Mouse (Mus musculus) stomach, embryonic 14.5 days (tissue): ENCODE results near the gene Zeb2. TPM values are rescaled to one million over a fixed set of nuclear protein-coding genes. Genes with fewer than 3 reads are reported as not detected.

Experiments
- ATAC-seq: fragments of 200-750 bp; cut with Nextera tagmentation; 2 replicates; pipeline ENCODE4 v1.8.0; 2017; ENCODE audit warnings: low read depth, moderate TSS enrichment; ENCODE audit not compliant: insufficient number of reproducible peaks, insufficient read depth, low FRiP score
- H3K27ac ChIP-seq: fragments of 300-500 bp; sonication (generic); 2 replicates; pipeline ENCODE4 v1.5.1; 2014; ENCODE audit warnings: mild to moderate bottlenecking, low read length, moderate library complexity, mixed read lengths
- H3K27me3 ChIP-seq: fragments of 300-500 bp; sonication (generic); 2 replicates; pipeline ENCODE4 v1.6.1; 2014; ENCODE audit warnings: low read length, control low read depth, mixed read lengths; ENCODE audit not compliant: control insufficient read depth, insufficient read depth
- H3K36me3 ChIP-seq: fragments of 300-500 bp; sonication (generic); 2 replicates; pipeline ENCODE4 v1.6.1; 2014; ENCODE audit warnings: mild to moderate bottlenecking, control low read depth, low read length, moderate library complexity, mixed read lengths; ENCODE audit not compliant: control insufficient read depth, insufficient read depth
- H3K4me1 ChIP-seq: fragments of 300-500 bp; sonication (generic); 2 replicates; pipeline ENCODE4 v1.6.1; 2014; ENCODE audit warnings: low read length, control low read depth, mixed read lengths; ENCODE audit not compliant: control insufficient read depth, insufficient read depth
- H3K4me2 ChIP-seq: fragments of 300-500 bp; sonication (generic); replicated peaks from 2 replicates; pipeline ENCODE4 v1.6.1; 2014; ENCODE audit warnings: low read depth, low read length, control low read depth
- H3K4me3 ChIP-seq: fragments of 300-500 bp; sonication (generic); 2 replicates; pipeline ENCODE4 v1.5.1; 2014; ENCODE audit warnings: low read depth, low read length, control low read depth
- H3K9ac ChIP-seq: fragments of 300-500 bp; sonication (generic); replicated peaks from 2 replicates; pipeline ENCODE4 v1.6.1; 2014; ENCODE audit warnings: low read depth, mild to moderate bottlenecking, control low read depth, low read length, moderate library complexity, mixed read lengths
- H3K9me3 ChIP-seq: fragments of 300-500 bp; sonication (generic); 2 replicates; pipeline ENCODE4 v1.6.1; 2016; ENCODE audit warnings: low read depth, low read length, control low read depth; ENCODE audit not compliant: control insufficient read depth
- WGBS: fragments of 180-500 bp; shearing (Covaris S2); extraction: QIAGEN DNeasy Blood & Tissue Kit; methylation state at CpG from one replicate; pipeline ENCODE4 v1.1.7; 2014; 5-methylcytosine and 5-hydroxymethylcytosine counted together
- polyA plus RNA-seq: library from polyadenylated mRNA; unstranded; fragments of >200 nt; fragmentation: Nextera tagmentation; extraction: Ambion mirVana; gene quantifications from 2 replicates; pipeline ENCODE4 v1.2.1, GENCODE M21; 2014

Zeb2 gene
- polyA plus RNA-seq, 1 experiment from 2014 or later, result 73.2 TPM

- H3K4me3 ChIP-seq, result no peak overlapping the region
- no peak for ATAC-seq
- no peak overlapping the region for H3K27ac ChIP-seq
- no peak overlapping the region for H3K4me2 ChIP-seq
- no peaks in the 10 kb centered on the region for H3K9me3 ChIP-seq
- H3K27me3 ChIP-seq, result no peaks in the 10 kb centered on the region
- H3K9ac ChIP-seq, result no peak overlapping the region
- H3K36me3 ChIP-seq, result peaks cover 8% of the 10 kb centered on the region; the same call in 1 of the 2 replicates
- no peaks in the 10 kb centered on the region for H3K4me1 ChIP-seq
- WGBS, result 91% methylated on average over 5 of the region's 5 CpGs
Measured at GRCm38 (mm10) chr2:45013325-45013724, 103.9 kb downstream of the Zeb2 start.

- no peak overlapping the region for H3K27ac ChIP-seq
- no peaks in the 10 kb centered on the region for H3K27me3 ChIP-seq
- 92% methylated on average over 3 of the region's 3 CpGs for WGBS
- H3K9me3 ChIP-seq, result no peaks in the 10 kb centered on the region
- no peak for ATAC-seq
- no peak overlapping the region for H3K4me2 ChIP-seq
- peaks cover 8% of the 10 kb centered on the region; the same call in 1 of the 2 replicates for H3K36me3 ChIP-seq
- no peak overlapping the region for H3K9ac ChIP-seq
- H3K4me1 ChIP-seq, result no peaks in the 10 kb centered on the region
- H3K4me3 ChIP-seq, result no peak overlapping the region
Measured at GRCm38 (mm10) chr2:45012676-45013075, 104.5 kb downstream of the Zeb2 start.

GRCm38 (mm10) chr2:45010701-45011100 lies 106.5 kb downstream of the Zeb2 start:
- Histone ChIP-seq H3K4me1 (no peaks in the 10 kb centered on the region), H3K9me3 (no peaks in the 10 kb centered on the region), H3K4me3 (no peak overlapping the region), H3K9ac (no peak overlapping the region), H3K36me3 (peaks cover 5% of the 10 kb centered on the region; the same call in 1 of the 2 replicates), H3K27me3 (no peaks in the 10 kb centered on the region), H3K4me2 (no peak overlapping the region), H3K27ac (no peak overlapping the region)
- WGBS, result 100% methylated on average over 1 of the region's 1 CpGs
- ATAC-seq, result no peak

- Histone ChIP-seq H3K4me2 (no peak overlapping the region), H3K9ac (no peak overlapping the region), H3K4me1 (no peaks in the 10 kb centered on the region), H3K27me3 (no peaks in the 10 kb centered on the region), H3K9me3 (no peaks in the 10 kb centered on the region), H3K4me3 (no peak overlapping the region), H3K27ac (no peak overlapping the region), H3K36me3 (peaks cover 33% of the 10 kb centered on the region)
- 49% methylated on average over 6 of the region's 6 CpGs for WGBS
- no peak for ATAC-seq
Measured at GRCm38 (mm10) chr2:44999906-45000305, 117.3 kb downstream of the Zeb2 start.

GRCm38 (mm10) chr2:44998710-44999109 lies 118.5 kb downstream of the Zeb2 start:
- H3K36me3 ChIP-seq, result peaks cover 36% of the 10 kb centered on the region
- H3K27ac ChIP-seq, result no peak overlapping the region
- no peaks in the 10 kb centered on the region for H3K9me3 ChIP-seq
- H3K27me3 ChIP-seq, result no peaks in the 10 kb centered on the region
- ATAC-seq, result no peak
- H3K4me1 ChIP-seq, result no peaks in the 10 kb centered on the region
- WGBS, result 91% methylated on average over 5 of the region's 5 CpGs
- H3K4me3 ChIP-seq, result no peak overlapping the region
- H3K9ac ChIP-seq, result no peak overlapping the region
- no peak overlapping the region for H3K4me2 ChIP-seq

- Histone ChIP-seq H3K4me3 (no peak overlapping the region), H3K36me3 (no peaks in the 10 kb centered on the region), H3K9me3 (no peaks in the 10 kb centered on the region), H3K4me1 (0 out of 2 replicates have a peak, but pooled peaks cover 14% of the 10 kb centered on the region), H3K9ac (no peak overlapping the region), H3K27ac (no peak overlapping the region), H3K4me2 (no peak overlapping the region), H3K27me3 (no peaks in the 10 kb centered on the region)
- WGBS, result 80% methylated on average over 3 of the region's 3 CpGs
- ATAC-seq, result no peak
Measured at GRCm38 (mm10) chr2:44981646-44982045, 135.5 kb downstream of the Zeb2 start.

GRCm38 (mm10) chr2:44979042-44979721 lies 138.0 kb downstream of the Zeb2 start:
- Histone ChIP-seq H3K36me3 (no peaks in the 10 kb centered on the region), H3K4me3 (peak overlapping the region; percentile 15; the same call in 1 of the 2 replicates), H3K9ac (no peak overlapping the region), H3K4me1 (0 out of 2 replicates have a peak, but pooled peaks cover 14% of the 10 kb centered on the region), H3K4me2 (peak overlapping the region; percentile 43), H3K27me3 (no peaks in the 10 kb centered on the region), H3K9me3 (no peaks in the 10 kb centered on the region), H3K27ac (no peak overlapping the region)
- no peak for ATAC-seq
- WGBS, result 3% methylated on average over 18 of the region's 18 CpGs

- 77% methylated on average over 6 of the region's 6 CpGs for WGBS
- ATAC-seq, result no peak
Measured at GRCm38 (mm10) chr2:44978038-44978437, 139.2 kb downstream of the Zeb2 start.

GRCm38 (mm10) chr2:44977556-44977955 lies 139.6 kb downstream of the Zeb2 start:
- no peak overlapping the region for H3K4me2 ChIP-seq
- H3K9ac ChIP-seq, result no peak overlapping the region
- H3K9me3 ChIP-seq, result no peaks in the 10 kb centered on the region
- H3K36me3 ChIP-seq, result no peaks in the 10 kb centered on the region
- H3K27ac ChIP-seq, result no peak overlapping the region
- no peaks in the 10 kb centered on the region for H3K27me3 ChIP-seq
- 0 out of 2 replicates have a peak, but pooled peaks cover 14% of the 10 kb centered on the region for H3K4me1 ChIP-seq
- no peak for ATAC-seq
- 88% methylated on average over 2 of the region's 2 CpGs for WGBS
- H3K4me3 ChIP-seq, result no peak overlapping the region

More at GRCm38 (mm10) chr2:44978038-44978437, 139.2 kb downstream of the Zeb2 start:
- H3K4me1 ChIP-seq, result 0 out of 2 replicates have a peak, but pooled peaks cover 14% of the 10 kb centered on the region
- no peaks in the 10 kb centered on the region for H3K36me3 ChIP-seq
- H3K27me3 ChIP-seq, result no peaks in the 10 kb centered on the region
- H3K9me3 ChIP-seq, result no peaks in the 10 kb centered on the region
- H3K27ac ChIP-seq, result no peak overlapping the region
- no peak overlapping the region for H3K9ac ChIP-seq
- H3K4me2 ChIP-seq, result no peak overlapping the region
- no peak overlapping the region for H3K4me3 ChIP-seq
